Mouse (Mus musculus): ENCODE data around the gene Ccl22.

Ccl22 gene

DNA sequence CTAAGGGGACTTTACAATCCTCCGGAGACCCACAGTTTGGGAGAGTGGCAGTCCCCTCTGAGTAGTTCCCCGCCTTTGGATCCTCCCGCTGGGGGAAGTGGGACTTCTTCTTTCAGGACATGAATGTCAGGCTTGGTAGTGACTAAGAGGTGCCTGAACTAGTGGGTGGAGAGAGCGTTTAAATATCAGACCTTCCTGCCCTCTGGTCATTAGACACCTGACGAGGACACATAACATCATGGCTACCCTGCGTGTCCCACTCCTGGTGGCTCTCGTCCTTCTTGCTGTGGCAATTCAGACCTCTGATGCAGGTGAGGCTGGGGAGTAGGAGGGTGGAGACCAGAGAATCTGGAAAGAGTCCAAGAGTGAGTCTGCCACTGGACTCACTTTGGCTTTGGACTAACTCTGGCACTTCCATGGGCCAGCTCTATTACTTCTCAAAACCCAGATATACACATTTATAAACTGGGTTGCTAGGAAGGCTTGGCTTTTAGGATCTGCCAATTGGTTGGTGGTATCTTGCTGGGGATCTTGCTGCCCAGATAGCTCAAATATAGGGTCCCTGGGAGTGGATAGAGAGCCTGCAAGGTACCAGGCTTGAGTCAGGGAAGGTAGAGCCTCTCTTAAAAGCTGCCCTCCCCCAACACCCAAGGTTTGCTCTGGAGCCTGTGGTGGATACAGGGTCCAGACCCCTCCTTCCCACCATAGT, at the start of gene Ccl22:
TSS of gene Ccl22 (plus strand) at position 115 of the 709 bp plus-strand sequence.
- DNase-seq: no peak

DNA sequence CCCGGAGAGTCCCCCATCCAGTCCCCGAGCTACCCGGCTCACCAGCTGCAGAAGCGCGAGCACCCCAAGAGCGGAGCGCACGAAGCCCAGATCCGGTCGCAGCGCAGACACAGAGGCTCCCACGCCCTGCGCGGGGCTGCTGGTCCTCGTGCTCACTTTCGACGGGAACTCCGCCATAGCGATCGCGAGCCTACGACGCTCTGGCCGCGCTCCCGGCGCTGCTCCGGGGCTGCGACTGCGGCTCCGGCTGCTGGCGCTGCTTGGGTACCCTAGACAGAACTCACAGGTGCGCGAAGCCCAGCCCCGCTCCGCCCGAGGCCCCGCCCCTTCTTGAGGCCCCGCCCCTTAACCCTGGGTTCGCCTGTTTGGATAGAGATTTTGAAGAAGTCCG, 49.4 kb upstream of the Ccl22 start, which contains the start of gene Pllp:
TSS of gene Pllp (minus strand) at position 285 of the 391 bp plus-strand sequence.
- no peak for DNase-seq

DNA sequence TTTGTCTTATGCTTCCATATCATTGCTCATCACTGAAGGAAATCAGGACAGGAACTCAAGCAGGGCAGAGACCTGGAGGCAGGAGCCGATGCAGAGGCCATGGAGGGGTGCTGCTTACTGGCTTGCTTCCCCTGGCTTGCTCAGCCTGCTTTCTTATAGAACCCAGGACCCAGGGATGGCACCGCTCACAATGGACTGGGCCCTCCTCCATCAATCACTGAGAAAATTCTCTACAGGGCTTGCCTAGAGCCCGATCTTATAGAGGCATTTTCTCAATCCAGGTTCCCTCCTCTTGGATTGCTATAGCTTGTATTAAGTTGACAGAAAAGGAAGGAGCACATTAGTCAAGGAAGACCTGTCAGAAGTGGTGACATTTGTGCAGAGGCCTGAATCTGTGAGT, 48.8 kb upstream of the Ccl22 start:
- DNase-seq: no peak

DNA sequence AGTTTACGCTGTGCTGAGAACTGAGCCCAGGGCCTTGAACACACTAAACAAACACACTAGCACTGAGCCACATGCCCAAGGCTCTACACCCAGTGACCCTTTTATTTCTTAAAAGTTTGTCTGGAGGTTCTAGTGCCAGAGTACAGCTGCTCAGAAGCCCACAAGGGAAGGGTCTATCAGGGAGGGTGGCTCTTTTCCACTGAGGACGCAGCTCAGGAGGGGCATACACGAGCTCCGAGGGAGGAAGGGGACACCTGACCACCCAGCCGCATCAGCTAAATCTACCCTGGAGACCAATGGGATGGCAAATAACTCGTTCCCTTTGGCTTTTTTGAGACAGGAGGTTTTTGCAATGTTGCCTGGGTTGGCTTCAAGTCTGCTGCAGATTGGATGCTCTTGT, 47.4 kb upstream of the Ccl22 start:
- DNase-seq: no peak

DNA sequence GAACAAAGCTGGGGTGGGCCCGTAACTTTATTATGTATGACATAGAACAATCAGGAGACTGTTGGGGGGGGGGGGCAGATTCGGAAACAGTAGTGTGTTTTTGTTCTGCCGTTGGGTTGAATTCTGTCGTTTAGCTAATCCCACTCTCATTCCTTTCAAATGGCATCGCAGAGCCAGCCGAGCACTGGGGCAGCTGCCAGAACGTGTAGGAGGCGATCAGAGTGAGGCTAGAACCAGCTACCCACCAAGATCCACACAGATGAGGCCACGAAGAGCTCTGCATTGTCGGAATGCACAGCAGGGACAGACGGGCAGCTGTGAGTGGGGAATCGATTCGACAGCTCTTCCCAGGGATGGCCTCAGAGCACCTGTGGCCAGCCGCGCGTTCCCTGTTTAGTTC, 46.0 kb upstream of the Ccl22 start:
- no peak for DNase-seq

DNA sequence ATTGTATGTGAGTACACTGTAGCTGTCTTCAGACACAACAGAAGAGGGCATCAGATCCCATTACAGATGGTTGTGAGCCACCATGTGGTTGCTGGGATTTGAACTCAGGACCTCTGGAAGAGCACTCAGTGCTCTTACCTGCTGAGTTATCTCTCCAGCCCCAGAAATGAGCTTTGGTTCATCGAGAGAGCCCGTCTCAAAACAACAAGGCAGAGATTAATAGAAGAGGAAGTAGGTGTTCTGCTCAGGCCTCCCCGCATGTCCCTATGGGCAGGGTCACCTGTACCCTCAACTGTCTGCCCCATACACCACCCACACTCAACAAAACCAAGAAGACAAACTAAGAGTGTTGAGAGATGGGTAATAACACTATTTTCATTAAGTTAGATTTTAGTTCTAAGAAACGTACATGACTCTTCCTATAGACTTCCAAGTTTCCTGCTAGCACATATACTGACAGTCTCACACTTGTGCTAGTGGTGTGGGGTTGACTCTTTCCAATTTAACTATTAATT, 44.9 kb upstream of the Ccl22 start:
- DNase-seq: no peak

DNA sequence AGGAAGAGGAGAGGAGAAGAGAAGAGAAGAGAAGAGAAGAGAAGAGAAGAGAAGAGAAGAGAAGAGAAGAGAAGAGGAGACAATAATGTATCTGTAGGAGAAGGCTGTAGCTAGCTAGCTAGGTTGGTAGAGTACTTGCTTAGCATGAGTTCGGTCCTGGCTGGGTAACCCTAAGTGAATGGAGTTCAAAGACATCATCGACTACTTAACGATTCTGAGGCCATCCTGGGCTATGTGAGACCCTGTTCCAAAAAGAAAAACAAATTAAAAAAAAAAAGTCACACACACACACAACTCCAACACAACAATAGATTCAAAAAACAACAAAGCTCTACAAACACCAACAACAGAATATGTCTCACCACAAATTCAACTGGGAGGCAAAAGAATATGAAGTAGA, 43.2 kb upstream of the Ccl22 start:
- no peak for DNase-seq

DNA sequence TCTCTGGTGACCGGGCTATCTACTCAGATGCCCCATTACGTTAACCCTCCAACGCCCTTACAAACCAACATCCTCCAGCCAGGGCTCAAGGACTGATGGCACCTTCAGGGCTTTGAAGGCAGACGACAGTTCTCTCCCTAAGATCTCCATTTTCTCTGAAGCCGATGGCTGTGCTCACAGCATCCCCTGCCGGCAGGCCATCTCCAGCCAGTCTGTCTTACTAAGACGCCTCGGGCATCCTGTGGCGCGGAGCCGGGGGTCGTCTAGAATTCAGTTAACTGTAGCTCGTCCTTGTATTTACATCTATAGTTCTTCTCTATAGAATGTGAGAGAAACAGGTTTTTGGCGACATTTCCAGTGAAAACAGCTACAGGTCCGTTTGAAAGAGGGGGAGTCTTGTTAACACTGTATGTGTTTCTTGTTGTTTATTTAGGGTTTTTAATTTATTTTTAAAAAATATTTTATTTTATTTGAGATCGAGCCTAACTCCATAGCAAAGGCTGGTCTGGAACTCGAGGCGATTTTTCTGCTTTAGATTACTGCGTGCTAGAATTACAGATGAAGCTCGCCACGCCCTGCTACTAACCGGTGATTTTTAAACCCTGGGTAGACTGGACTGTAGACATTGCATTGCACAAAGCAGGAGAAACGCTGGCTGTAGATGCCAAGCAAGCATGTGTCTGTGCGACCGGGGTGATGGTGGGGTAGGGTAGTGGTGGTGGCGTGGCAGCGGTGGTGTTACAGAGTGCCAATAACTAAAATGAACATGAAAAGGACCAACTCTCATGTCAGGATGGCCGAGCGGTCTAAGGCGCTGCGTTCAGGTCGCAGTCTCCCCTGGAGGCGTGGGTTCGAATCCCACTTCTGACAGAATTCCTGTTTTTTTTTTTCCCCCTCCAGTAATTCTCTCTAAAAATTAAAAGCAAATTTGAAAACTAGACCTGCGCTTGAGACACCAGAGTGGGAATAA, 42.3 kb upstream of the Ccl22 start:
- DNase-seq: peak; percentile 74 to 75

DNA sequence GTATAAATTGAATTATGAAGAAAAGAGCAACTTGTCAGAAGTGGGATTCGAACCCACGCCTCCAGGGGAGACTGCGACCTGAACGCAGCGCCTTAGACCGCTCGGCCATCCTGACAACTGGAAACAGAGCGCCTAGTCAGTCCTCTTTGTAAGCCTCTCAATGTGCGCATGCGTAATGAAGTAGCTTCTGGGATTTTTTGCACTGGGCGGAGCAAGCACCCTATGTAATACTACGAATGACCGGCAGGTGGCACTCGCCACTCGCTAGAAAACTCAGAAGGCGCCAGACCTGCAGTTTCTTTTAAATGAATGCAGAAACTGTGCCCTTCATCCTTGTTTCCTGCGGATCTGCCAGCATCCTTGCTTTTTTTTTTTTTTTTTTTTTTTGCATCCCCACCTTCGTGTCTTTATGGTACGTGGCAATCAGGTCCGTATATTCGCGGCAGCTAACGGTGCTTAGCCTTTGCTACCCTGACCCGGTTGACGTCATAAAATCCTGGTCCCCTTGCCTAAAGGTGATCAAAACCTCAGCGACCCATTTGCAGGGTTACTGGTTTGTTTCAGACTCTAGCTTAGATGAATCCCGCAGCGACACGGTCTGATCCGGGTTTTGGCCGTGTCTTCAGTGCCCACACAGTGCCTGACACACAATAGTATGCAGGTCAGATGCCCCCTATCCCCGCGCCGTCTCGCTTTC, 41.3 kb upstream of the Ccl22 start:
- DNase-seq: peak; percentile 93 to 99

DNA sequence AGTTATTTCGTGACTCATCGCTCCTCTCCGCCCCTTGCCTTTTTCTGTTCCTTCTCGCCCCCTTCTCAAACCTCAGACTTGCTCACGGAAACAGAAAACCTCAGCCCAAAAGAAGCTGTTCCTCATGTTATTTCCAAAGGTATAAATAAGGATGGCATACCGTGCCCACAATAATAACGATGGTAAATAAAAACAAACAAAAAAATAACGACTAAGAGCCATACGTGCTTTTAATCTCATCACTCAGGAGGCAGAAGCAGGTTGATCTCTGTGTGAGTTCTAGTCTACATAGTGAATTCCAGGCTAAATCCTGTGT, 40.8 kb upstream of the Ccl22 start:
- no peak for DNase-seq

DNA sequence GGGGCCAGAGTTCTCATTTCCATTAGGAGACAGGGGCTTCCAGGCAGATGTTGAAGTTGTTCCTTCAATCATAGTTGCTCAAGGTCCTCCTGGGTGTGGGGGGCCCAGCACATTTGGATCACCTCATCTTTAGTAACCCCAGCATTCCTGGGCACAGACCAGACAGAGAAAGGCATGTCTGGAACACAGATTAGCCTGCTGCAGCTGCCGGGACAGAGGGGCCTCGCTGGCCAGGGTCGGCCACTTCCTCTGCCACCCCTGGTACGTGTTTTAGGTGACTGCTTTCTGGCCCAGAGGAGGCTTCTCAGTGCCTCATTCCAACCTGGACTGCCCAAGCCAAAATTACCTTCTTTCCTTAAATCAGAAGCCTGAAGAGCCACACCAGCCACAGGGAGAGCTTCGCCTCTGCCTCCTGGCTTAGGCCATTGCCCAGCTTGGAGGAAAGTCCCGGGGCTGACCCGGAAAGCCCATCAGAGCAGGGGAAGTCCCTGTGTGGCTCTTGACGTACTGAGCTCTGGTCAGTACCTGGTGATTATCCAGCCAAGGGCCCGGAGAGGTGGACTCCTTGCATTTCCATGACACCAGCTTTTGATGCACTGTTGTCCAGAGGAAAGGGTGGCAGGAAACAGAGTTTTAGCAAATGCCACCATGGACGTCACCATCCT, 39.7 kb upstream of the Ccl22 start:
- no peak for DNase-seq

DNA sequence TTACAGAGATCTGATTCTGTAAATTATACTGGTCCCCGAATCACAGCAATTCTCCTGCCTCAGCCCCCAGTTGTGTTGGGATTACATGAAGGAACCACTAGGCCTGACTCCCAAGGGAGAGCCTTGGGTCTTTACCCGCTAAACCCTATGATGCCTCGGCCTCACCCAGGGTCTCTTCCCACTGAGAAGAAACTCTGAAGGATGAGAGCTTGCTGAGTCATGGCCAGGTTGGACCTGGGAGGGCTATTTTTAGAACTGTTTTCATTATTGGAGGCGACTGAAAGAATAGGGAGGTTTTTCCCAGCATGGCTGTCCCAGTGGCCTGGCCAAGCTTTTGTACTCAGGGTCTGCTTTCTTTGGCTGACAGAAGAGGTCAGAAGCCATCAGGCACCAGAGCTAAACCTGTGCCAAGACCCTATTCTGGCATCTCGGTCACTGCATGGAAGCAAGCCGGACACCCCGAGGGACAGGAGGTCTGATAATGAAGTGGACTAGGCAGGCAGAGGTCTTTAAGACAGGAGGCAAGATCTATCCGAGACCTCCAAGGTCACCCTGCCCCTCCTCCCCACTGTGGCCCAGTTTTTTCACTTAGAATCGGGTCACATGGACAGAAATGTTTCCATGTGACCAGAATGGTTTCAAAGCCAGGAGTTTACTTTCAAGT, 38.5 kb upstream of the Ccl22 start:
- no peak for DNase-seq

DNA sequence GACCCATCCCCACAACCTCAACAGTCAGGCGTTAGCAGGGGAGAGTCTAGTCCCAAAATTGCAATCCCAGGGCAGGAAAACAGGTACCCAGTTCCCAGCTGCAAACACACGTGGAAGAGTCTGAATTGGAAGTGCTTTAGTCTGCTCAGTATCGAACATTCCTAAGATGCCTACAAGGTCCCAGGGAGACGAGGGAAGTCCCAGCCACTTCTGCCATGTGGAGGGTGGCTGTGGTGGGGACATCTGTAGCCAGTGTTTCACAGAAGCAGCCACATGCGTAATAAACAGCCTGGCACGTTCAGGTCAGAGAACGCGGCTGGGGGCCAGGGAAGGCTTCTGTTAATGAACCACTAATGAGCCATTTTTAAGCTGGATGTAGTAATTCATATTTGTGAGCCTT, 35.1 kb upstream of the Ccl22 start:
- DNase-seq: no peak

DNA sequence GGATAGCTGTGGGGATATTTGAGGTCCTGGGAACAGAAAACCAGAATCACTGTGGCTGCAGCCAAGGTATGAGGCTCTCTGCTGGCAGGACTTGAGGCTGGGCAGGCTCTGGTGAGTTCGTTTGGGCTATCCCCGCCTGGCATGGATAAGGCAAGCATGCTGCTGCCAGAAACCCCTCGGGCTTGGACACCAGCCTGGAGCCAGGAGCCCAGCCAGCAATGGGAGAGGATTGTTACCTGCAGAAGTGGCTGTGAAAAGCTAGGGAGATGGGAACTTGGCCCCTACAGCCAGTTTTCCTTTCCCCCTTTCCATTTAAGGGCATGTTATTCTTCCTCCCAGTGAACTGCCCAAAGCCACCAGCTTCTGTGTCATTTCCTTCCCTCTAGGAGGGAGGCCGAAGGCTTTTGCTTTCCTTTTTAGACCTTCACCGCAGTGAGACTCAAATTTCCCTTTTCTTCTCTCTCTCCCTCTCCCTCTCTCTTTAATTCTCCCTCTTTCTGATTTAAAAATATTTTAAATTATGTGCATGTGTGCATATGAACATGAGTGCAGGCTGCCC, 34.2 kb upstream of the Ccl22 start:
- peak; percentile 48 to 59 for DNase-seq

DNA sequence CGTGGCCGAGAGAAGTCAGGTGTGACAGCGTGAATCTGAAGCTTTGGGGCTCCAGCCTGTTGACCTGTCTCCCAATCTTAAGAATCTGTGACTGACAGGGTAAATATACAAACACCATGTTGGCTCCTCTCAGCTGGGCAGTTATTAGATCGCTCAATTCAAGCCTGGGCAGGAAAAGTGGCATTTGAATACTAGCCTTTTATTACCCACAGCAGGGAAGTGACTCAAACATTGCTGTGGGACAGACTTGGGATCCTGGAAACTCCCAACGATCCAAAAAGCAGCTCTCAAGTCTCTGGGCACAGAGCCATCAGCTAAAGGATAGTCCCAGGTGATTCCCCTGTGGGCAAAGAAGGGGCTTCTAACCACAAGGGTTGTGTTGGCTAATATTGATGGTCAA, 30.8 kb upstream of the Ccl22 start:
- DNase-seq: no peak

DNA sequence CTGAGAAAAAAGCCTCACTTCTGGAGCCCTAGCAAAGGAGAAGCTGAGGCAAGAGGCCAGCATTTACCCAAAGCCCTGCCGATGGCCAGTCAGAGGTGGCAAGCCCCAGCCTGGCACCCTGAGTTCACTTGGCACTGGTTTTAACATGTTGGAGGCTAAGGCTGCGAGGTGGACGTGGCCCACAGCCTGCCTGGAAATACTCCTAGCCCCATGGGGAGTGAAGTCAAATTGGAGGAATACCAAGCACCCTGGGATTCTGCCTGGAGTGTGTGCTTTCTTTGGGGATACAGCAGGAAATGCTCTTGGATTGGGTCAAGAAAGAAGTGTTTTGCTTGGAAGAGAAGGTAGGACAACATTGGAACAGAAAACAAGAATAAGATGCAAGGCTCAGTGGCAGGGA, 29.5 kb upstream of the Ccl22 start:
- no peak for DNase-seq

DNA sequence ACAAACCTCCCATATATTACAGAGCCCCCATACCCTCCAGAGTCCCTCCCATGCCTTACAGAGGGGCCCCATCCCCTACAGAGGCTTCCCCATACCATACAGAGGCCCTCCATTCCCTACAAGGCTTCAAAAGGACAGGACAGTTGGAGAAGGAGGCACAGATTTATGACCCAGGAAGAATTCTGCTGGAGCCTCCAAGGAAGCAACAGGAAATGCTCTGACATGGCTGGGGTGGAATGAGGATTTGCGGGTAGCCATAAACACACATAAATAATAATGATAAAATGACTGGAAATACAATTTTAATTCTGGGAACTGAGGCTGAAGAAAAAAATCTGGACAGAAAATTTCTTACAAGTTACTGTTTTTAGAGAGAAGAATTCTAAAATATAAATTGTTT, 28.5 kb upstream of the Ccl22 start:
- no peak for DNase-seq

DNA sequence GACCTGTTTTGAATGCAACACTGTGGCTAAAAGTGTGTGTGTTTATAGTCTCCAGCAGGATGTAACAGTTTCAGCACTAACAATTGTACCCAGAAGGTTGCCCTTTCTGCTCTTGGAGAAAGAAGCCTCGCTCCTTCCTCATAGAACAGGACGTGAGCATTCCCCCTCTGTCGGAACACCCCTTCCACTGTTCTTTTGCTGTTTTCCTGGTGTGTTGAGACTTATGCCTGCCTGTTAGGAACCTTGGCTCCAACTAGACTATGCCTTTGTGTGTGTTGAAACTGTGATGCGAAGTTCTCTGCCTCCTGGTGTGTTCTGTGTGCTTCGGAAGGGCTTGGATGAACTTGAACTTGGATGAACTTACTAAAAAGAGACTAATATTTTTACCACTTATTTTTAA, 19.4 kb upstream of the Ccl22 start:
- no peak for DNase-seq

DNA sequence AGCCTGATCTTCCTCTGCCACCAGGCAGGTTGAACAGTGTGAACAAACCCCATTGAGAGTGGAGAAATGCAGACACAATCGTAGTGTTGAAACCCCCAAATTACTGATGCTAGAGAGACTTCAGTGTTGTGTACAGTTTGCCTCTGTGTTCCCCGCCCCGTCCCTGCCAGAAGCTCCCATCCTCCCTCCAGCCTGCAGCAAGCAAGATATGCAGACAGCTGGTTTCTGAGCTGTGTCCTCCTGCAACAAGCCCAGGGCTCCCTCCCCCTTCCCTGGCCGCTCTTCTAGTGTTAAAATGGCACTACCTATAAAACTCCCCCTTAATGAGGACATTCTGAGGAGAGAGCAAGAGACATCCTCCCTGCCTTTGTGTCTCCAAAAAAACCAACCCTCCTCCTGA, 16.1 kb upstream of the Ccl22 start:
- DNase-seq: no peak

DNA sequence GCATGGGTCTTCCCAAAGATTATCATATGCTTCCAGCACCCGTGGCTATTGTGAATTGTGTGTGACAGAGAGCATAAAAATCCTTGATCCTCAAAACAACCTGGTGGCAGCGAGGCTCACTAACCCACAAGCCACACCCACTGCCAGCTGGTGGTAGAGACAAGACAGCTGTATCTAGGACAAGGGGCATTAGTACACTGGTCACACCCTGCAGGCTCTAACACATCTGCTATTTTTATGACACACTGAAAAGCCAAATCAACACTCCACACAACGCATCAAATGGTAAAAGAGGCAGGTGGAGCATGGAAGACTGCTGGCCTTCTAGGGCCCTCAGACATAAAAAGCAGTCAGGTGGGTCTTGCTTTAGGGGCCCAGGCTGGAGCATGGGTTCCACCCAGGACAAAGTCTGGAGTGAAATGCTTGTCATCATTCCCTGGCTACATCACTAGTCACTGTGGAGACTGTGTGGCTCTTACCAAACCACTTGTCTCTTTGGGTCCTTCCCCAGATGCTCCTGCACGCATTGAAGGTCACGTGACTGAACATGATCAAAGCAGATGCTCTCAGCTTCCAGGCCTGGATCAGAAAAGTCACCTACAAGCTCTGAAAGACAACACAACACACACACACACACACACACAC, 11.4 kb upstream of the Ccl22 start:
- no peak for DNase-seq

DNA sequence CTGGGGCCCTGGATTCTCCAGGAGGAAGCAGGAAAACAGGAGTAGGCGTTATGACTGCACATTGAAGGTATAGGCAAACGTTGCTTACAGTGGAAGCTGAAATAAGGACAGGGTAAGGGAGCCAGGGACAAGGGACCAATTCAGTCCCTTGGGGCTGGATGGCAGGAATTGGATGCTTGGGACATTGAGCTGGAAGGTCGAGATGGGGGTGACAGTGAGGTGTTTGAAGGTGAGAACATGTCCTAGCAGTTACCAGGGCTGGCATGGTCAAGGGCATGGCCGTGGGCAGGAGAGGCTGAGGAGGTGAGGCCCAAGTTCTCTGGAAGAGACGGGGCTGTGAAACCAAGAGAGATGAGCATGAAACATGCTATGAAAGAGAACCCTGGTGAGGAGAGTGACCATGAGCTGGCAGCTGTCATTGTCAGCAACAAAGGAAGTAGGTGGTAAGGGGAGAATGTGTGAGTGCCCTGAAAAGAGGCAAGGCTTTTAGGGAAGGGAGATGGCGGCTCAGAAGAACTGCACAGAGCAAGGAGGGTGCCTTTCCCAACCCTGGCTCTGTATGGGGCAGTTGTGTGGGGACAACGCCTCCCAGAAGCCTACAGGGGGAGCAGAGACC, 10.5 kb upstream of the Ccl22 start:
- no peak for DNase-seq
